In genomic region chr1:192443998-192444657, GRCm38 (mm10) we compare ENCODE assay signal across 8 mouse cellular contexts.
DNase-seq lines count a peak whose midpoint lies in the region; ATAC-seq and TF ChIP-seq lines count a peak whose summit lies in the region.

No protein-coding gene starts in this region.

- H3K4me1 ChIP-seq in thymus, adult 2 months (replicated peaks; ENCODE audit: control insufficient read depth, insufficient read depth, low read length), result no peaks in the 10 kb centered on the region
- peaks cover 18% of the 10 kb centered on the region for H3K4me1 ChIP-seq in hindbrain, embryonic 14.5 days (replicated peaks; ENCODE audit: control insufficient read depth, insufficient read depth, low read length)
- H3K4me1 ChIP-seq in olfactory bulb, adult 2 months (ENCODE audit: control insufficient read depth, insufficient read depth, low read length), result peaks cover 24% of the 10 kb centered on the region

- H3K27me3 ChIP-seq in thymus, adult 2 months (ENCODE audit: control insufficient read depth, insufficient read depth, low read length), result no peaks in the 10 kb centered on the region
- no peaks in the 10 kb centered on the region for H3K27me3 ChIP-seq in hindbrain, embryonic 14.5 days (ENCODE audit: control insufficient read depth, insufficient read depth, low read length)

- ATAC-seq in hindbrain, embryonic 14.5 days (ENCODE audit: low FRiP score), result 0 out of 2 replicates have a peak, but pooled peaks have one; percentile 19
- no peak for ATAC-seq in megakaryocyte-erythroid progenitor cell, adult 5-6 weeks (replicated peaks; ENCODE audit: low FRiP score, low TSS enrichment, poor library complexity, severe bottlenecking)

- H3K9ac ChIP-seq in hindbrain, embryonic 14.5 days, result no peak overlapping the region

- TF ChIP-seq CTCF in thymus, adult 2 months (IDR thresholded peaks at IDR 0.05; ENCODE audit: borderline replicate concordance, control insufficient read depth, extremely low read depth, insufficient read depth, low read length, poor library complexity), result no peak
- TF ChIP-seq CTCF in olfactory bulb, adult 2 months (IDR thresholded peaks at IDR 0.05; ENCODE audit: insufficient read depth, low read depth, low read length), result peak; percentile 27; the same call in 1 of the 2 replicates

- TF ChIP-seq POLR2A in thymus, adult 2 months (IDR thresholded peaks at IDR 0.05; ENCODE audit: control insufficient read depth, extremely low read depth, insufficient read depth, low read length, poor library complexity), result no peak
- TF ChIP-seq POLR2A in olfactory bulb, adult 2 months (IDR thresholded peaks at IDR 0.05; ENCODE audit: insufficient read depth, low read depth, low read length), result no peak

- no peaks in the 10 kb centered on the region for H3K36me3 ChIP-seq in thymus, adult 2 months (ENCODE audit: control insufficient read depth, insufficient read depth, low read length)
- H3K36me3 ChIP-seq in hindbrain, embryonic 14.5 days (replicated peaks; ENCODE audit: control insufficient read depth, insufficient read depth), result no peaks in the 10 kb centered on the region

- no peak overlapping the region for H3K4me2 ChIP-seq in hindbrain, embryonic 14.5 days (replicated peaks)

- H3K4me3 ChIP-seq in thymus, adult 2 months (ENCODE audit: control insufficient read depth, insufficient read depth, low read length), result no peak overlapping the region
- H3K4me3 ChIP-seq in hindbrain, embryonic 14.5 days (replicated peaks; ENCODE audit: low read length), result no peak overlapping the region
- H3K4me3 ChIP-seq in olfactory bulb, adult 2 months (ENCODE audit: insufficient read depth, low read depth, low read length), result no peak overlapping the region

- H3K9me3 ChIP-seq in hindbrain, embryonic 14.5 days (ENCODE audit: control insufficient read depth, low read length), result no peaks in the 10 kb centered on the region

- 79% methylated on average over 20 of the region's 20 CpGs for WGBS in thymus, adult 2 months
- 75% methylated on average over 20 of the region's 20 CpGs for WGBS in hindbrain, embryonic 14.5 days
- WGBS in olfactory bulb, adult 2 months, result 61% methylated on average over 20 of the region's 20 CpGs

- H3K27ac ChIP-seq in thymus, adult 2 months (ENCODE audit: control insufficient read depth, insufficient read depth, low read length), result no peak overlapping the region
- H3K27ac ChIP-seq in hindbrain, embryonic 14.5 days, result peak overlapping the region; percentile 64
- H3K27ac ChIP-seq in olfactory bulb, adult 2 months (ENCODE audit: insufficient read depth, low read depth, low read length), result no peak overlapping the region

- peak; percentile 15 for DNase-seq in adrenal gland, postnatal 10 days
- no peak for DNase-seq in adrenal gland, postnatal 4 days (ENCODE audit: low spot score in 2 of 2)
- peak; percentile 5 for DNase-seq in thymus, adult 2 months
- no peak for DNase-seq in thymus, postnatal 10 days (ENCODE audit: low spot score in 2 of 2)
- DNase-seq in hindbrain, embryonic 14.5 days (ENCODE audit: low spot score), result no peak
- DNase-seq in layer of hippocampus, postnatal 14 days (ENCODE audit: low spot score in 2 of 2), result no peak

Comparison
In these comparisons a context has a peak if more than half of its experiments do, and no peak if none do; other contexts are left out.
1. DNase-seq: peak in adrenal gland, postnatal 10 days (single experiment) and thymus, adult 2 months (single experiment); none in adrenal gland, postnatal 4 days (0 of 2), thymus, postnatal 10 days (0 of 2), hindbrain, embryonic 14.5 days (single experiment) and layer of hippocampus, postnatal 14 days (0 of 2).